Mouse (Mus musculus): Measurements from ENCODE around the gene Rpn1.

- TF ChIP-seq E2F4 (IDR thresholded peaks at IDR 0.05; ENCODE audit: insufficient read depth) = no peak
- TF ChIP-seq MYOG (IDR thresholded peaks at IDR 0.05; ENCODE audit: control insufficient read depth in 1 of 3, insufficient read depth in 1 of 3, insufficient read length in 2 of 3, low read depth in 2 of 3) = no peak
- no peak for TF ChIP-seq USF1 (IDR thresholded peaks at IDR 0.05; ENCODE audit: low read depth)
- TF ChIP-seq POLR2A (IDR thresholded peaks at IDR 0.05; ENCODE audit: insufficient read length, low read depth) = no peak
- TF ChIP-seq TCF12 (IDR thresholded peaks at IDR 0.05; ENCODE audit: insufficient read depth, poor library complexity, severe bottlenecking) = no peak
- TF ChIP-seq POLR2AphosphoS2 (IDR thresholded peaks at IDR 0.05; ENCODE audit: insufficient read length, low read depth) = no peak
- no peak for TF ChIP-seq CEBPB (IDR thresholded peaks at IDR 0.05; ENCODE audit: insufficient read depth, poor library complexity, severe bottlenecking)
- no peak for TF ChIP-seq MAX (IDR thresholded peaks at IDR 0.05; ENCODE audit: low read depth)
- no peak for TF ChIP-seq TCF3 (IDR thresholded peaks at IDR 0.05; ENCODE audit: insufficient read length, low read depth)
- TF ChIP-seq SRF (IDR thresholded peaks at IDR 0.05; ENCODE audit: control insufficient read depth, insufficient read length, low read depth) = no peak
- no peak for TF ChIP-seq MYOD1 (IDR thresholded peaks at IDR 0.05; ENCODE audit: control insufficient read depth in 1 of 3, insufficient read length in 2 of 3, low read depth in 2 of 3)
- no peak for TF ChIP-seq REST (IDR thresholded peaks at IDR 0.05; ENCODE audit: insufficient read depth, insufficient read length)
Measured at GRCm38 (mm10) chr6:88083095-88083494, 1.2 kb upstream of the Rpn1 start.

Measured in myocyte (in vitro differentiated cells).